Mouse (Mus musculus) monocyte, adult 2 months (primary cell): Measurements from ENCODE around the gene Pbx4.

Experiments used
- DNase-seq, 2 experiments: peaks; one replicate each; pipeline ENCODE4 v3.0.0; 2022; ENCODE audit warnings: low spot score in 2 of 2, low read depth in 1 of 2

Gene Pbx4

GRCm38 (mm10) chr8:69870003-69870765, 37.9 kb downstream of the Pbx4 start:
- no peak for DNase-seq

- no peak for DNase-seq
Observed at GRCm38 (mm10) chr8:69870907-69871306, 38.6 kb downstream of the Pbx4 start.

GRCm38 (mm10) chr8:69874155-69874554, 41.9 kb downstream of the Pbx4 start:
- peak in 1 of 2 experiments; percentile 43 for DNase-seq

- no peak for DNase-seq
Observed at GRCm38 (mm10) chr8:69874654-69875053, 42.4 kb downstream of the Pbx4 start.

- DNase-seq: no peak
Observed at GRCm38 (mm10) chr8:69876097-69876496, 43.8 kb downstream of the Pbx4 start.

- no peak for DNase-seq
Observed at GRCm38 (mm10) chr8:69876967-69877366, 44.7 kb downstream of the Pbx4 start.

- DNase-seq: no peak
Observed at GRCm38 (mm10) chr8:69877396-69877795, 45.1 kb downstream of the Pbx4 start.

- DNase-seq: no peak
Observed at GRCm38 (mm10) chr8:69877992-69878391, 45.7 kb downstream of the Pbx4 start.

- DNase-seq: no peak
Observed at GRCm38 (mm10) chr8:69879678-69880077, 47.4 kb downstream of the Pbx4 start.

GRCm38 (mm10) chr8:69880841-69881240, 48.5 kb downstream of the Pbx4 start:
- DNase-seq: no peak

GRCm38 (mm10) chr8:69881261-69881865, 49.1 kb downstream of the Pbx4 start:
- no peak for DNase-seq

GRCm38 (mm10) chr8:69882021-69882756, 49.9 kb downstream of the Pbx4 start:
- DNase-seq: no peak

GRCm38 (mm10) chr8:69882833-69883600, 50.7 kb downstream of the Pbx4 start:
- no peak for DNase-seq

- DNase-seq: no peak
Observed at GRCm38 (mm10) chr8:69884141-69884540, 51.9 kb downstream of the Pbx4 start.

- DNase-seq: no peak
Observed at GRCm38 (mm10) chr8:69887289-69888243, 55.3 kb downstream of the Pbx4 start, which contains the start of gene Cilp2. TSS of gene Cilp2 (minus strand) at chr8:69887687.

GRCm38 (mm10) chr8:69888244-69888866, 56.1 kb downstream of the Pbx4 start:
- peak in 1 of 2 experiments; percentile 13 for DNase-seq

- DNase-seq: no peak
Observed at GRCm38 (mm10) chr8:69888902-69889301, 56.6 kb downstream of the Pbx4 start.

- no peak for DNase-seq
Observed at GRCm38 (mm10) chr8:69890813-69891241, 58.5 kb downstream of the Pbx4 start.

- DNase-seq: peak in 1 of 2 experiments; percentile 24
Observed at GRCm38 (mm10) chr8:69893863-69894262, 61.6 kb downstream of the Pbx4 start.
